Mouse (Mus musculus): Measurements from ENCODE around the gene Tfap2e.

- TF ChIP-seq CTCF (IDR thresholded peaks at IDR 0.05; ENCODE audit: low read depth, low read length), result peak; percentile 91
- TF ChIP-seq POLR2A (IDR thresholded peaks at IDR 0.05; ENCODE audit: extremely low read depth, insufficient read depth, low read length), result no peak
These were observed 5.4 kb upstream of the Tfap2e start for GRCm38 (mm10) chr4:126741448-126741847.

Measured in liver, adult 2 months (tissue).